Mouse (Mus musculus) heart, adult 11 months (tissue): ENCODE results near the gene Pcsk2.

Experiments
- DNase-seq: peaks from one replicate; pipeline ENCODE4 v3.0.0; 2022

Pcsk2 gene

GRCm38 (mm10) chr2:143840895-143841294, 294.9 kb downstream of the Pcsk2 start:
- DNase-seq = no peak

DNA sequence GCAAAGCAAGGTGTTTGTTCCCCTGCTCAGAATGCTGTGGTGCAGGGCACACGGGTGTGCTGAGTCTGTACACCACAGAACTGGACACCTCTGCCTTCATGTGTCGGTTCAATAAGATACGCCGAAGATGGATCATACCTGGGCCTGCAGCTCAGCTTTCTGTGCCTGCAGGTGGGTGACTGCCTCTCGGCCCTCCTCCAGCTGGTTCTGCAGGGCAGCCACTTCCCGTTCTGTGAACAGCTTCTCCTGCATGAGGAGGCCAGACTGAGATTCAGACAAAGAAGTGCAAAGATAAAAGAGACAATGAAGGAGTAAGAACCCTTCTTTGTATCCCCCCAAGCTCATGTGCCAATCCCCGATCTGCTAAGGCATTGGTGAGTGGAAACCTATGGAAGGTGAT, 295.6 kb downstream of the Pcsk2 start:
- no peak for DNase-seq

- no peak for DNase-seq
Observed at GRCm38 (mm10) chr2:143844779-143845178, 298.8 kb downstream of the Pcsk2 start.

GRCm38 (mm10) chr2:143846799-143847198, 300.8 kb downstream of the Pcsk2 start:
- DNase-seq = peak; percentile 97

DNA sequence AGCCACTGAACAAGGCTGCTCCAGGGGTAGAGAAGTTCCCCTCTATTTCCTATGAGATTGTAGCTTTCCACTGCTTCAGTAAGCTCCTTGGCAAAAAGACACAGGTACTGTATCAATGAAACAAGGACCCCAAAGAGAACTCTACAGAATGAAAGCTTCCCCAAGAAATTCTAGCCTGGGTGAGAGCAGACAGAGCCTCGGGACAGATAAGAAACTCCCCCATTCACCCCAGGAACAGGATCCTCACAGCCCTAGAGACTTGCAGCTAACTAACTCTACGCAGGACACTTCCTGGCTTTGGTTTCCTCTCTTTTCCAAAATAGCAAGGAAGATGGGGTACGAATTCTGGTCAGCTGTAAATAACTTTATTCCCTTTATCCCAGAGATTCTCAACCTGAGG, 301.3 kb downstream of the Pcsk2 start:
- peak; percentile 72 for DNase-seq

GRCm38 (mm10) chr2:143851354-143852221, 305.6 kb downstream of the Pcsk2 start:
- peak; percentile 91 for DNase-seq

DNA sequence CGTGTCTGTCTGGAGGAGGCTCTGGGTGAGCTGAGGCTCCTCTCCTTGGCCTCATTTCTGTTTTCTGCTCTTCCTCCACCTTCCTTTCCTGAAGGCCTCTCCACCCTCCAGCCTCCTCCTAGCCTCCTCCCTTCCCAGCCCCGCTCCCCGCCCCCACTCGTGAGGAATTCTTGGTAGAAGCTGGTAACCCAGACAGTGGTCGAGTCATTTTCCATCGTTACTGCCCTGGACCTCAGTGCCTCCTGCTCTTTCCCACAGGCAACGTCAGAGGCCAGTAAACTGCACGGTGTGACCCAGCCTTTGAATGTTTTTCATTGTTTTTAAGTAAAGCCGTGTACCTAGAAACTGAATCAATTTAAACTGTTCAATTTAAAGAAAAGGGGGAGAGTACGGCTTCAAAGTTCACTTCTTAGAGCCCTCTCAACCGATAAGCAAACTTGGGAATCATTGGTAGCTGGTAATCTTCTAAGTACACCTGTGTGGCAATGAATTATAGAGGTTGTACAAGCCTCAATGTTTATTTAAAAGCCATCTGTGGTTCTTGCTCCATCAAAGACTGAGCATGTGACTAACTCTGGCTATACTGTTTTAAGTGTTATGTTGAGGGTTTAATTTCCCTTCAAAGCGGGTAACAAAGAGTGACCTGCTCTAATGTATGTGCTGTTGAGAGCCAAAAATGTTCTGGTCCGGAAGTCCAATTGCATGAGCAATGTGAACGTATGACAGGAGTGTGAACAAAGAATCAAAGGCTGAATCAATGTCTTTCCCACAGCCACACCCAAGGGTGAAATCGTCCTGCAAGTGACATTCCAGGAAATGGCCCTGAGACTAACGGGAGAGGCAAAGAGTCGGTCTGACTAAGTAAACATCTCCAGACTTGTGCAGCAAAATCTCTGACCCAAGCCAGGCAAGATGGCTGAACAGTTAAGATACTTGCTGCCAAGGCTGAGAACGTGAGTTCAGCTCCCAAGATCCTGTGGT, 306.6 kb downstream of the Pcsk2 start:
- no peak for DNase-seq

DNA sequence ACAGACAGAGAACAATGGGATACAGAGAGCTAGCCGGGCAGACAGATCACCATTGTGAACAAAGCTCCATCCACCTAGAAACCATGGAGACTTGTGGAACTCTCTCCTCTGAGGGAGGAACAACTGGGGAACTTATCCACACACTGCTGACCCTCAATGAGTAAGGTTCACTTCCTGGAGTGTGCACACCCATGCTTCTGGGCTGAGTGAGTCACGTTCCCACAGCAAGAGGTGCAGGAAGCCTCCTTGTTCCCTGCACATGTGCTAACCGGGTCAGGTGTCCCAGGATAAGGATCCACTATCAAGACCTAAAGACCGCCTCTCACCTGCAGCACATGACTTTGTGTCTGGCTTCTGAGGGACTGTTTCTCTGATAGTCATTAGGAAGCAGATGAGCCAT, 307.5 kb downstream of the Pcsk2 start:
- DNase-seq = no peak

- DNase-seq = peak; percentile 74
Observed at GRCm38 (mm10) chr2:143859166-143859565, 313.2 kb downstream of the Pcsk2 start.

DNA sequence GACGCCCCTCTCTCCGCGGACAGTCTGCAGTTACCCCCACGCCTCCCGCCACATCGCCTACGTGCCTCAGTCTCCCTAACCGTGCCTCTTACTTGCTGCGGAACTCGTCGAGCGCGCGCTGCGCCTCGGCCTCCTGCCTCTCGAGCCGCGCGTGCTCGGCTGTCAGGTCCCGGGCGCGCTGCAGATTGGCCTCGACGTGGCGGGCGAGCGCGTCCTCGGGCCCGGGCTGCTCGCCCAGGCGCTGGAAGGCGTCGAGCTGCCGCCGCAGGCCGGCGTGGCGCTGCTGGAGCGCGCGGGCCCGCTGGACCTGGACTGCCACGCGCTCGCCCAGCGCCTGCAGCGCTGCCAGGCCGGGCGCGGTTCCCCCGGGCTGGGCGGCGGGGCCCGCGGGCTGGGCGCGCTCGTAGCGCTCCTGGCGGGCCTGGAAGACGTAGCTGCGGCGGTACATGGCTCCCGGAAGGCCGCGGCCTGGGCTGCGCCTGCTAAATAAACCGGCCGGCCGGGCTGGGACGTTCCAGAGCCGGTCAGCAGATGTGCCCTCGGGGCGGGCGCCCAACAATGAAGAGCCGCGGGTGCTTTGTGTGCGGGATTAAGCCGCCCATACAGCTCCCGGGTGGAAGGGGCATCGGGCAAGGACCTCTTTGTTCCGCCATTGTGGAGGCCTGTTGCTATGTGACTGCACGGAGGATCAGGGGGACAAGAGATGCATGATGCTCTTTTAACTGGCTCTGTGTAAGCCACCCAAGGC, 316.7 kb downstream of the Pcsk2 start, which contains the start of gene Bfsp1:
Gene Bfsp1 (minus strand): TSS at position 690 of the 748 bp plus-strand sequence.
- DNase-seq = peak; percentile 96

DNA sequence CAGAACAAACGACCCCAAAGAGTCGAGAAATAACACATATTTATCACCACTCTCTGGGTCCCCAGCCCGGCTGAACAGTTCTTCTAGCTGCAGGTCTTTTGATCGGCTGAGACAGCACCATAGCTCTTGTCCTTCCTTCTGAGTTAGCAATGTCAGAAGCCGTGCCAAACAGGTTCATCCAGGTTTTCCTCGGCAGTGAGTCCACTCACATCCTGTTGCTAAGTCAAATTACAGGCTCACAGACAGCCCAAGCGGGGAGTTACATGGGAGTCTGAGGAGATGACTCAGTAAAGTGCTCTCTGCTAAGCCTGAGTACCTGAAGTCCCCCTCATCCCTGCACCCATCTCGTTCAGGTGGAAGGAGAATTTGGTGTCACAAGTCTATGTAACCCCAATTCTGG, 318.6 kb downstream of the Pcsk2 start:
- peak; percentile 78 for DNase-seq
